Mouse (Mus musculus): ENCODE data around the gene Krtap4-7.
A peak's percentile ranks its signal among the peaks of the same experiment; 100 is the strongest.
"Not testable (repeated sequence)": the region's sequence is repeated elsewhere in the genome, so short reads cannot be mapped to it uniquely, and the experiment has no call there.

The Krtap4-7 gene

GRCm38 (mm10) chr11:99643635-99644139 lies at the start of gene Krtap4-7:
Gene Krtap4-7 (minus strand): TSS chr11:99644089.
- not testable (repeated sequence) for DNase-seq (ENCODE audit: low spot score in 2 of 2)

DNA sequence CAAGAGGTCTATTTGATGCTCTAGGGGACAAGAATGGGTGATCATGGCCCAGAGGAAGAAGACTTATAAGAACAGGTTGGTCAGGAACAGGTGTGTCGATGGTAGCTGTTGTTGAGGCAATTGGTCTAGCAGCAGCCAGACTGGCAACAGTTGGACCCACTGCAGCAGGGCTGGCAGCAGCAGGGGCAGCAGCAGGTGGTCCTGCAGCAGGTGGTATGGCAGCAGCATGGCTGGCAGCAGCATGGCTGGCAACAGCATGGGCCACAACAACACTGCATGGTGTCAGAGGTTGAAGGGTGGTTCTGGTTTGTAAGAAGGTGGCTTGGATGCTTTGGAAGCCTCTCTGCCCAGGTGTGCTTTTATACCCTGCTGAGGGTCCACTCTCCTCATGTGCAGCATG lies 46.6 kb upstream of the Krtap4-7 start, which contains the start of gene Gm14190:
Gene Gm14190, minus strand, starts transcription at position 278 of the 400 bp plus-strand sequence.
- DNase-seq (ENCODE audit: low spot score in 2 of 2) = no peak

- not testable (repeated sequence) for DNase-seq (ENCODE audit: low spot score in 2 of 2)
Observed at GRCm38 (mm10) chr11:99685235-99685634, 41.3 kb upstream of the Krtap4-7 start.

GRCm38 (mm10) chr11:99683481-99683880 lies 39.6 kb upstream of the Krtap4-7 start:
- no peak for DNase-seq (ENCODE audit: low spot score in 2 of 2)

- no peak for DNase-seq (ENCODE audit: low spot score in 2 of 2)
Observed at GRCm38 (mm10) chr11:99665860-99666259, 22.0 kb upstream of the Krtap4-7 start, which contains the start of gene Krtap4-6. Gene Krtap4-6 (minus strand): TSS chr11:99665960.

- no peak for DNase-seq (ENCODE audit: low spot score in 2 of 2)
Observed at GRCm38 (mm10) chr11:99662802-99663201, 18.9 kb upstream of the Krtap4-7 start.

DNA sequence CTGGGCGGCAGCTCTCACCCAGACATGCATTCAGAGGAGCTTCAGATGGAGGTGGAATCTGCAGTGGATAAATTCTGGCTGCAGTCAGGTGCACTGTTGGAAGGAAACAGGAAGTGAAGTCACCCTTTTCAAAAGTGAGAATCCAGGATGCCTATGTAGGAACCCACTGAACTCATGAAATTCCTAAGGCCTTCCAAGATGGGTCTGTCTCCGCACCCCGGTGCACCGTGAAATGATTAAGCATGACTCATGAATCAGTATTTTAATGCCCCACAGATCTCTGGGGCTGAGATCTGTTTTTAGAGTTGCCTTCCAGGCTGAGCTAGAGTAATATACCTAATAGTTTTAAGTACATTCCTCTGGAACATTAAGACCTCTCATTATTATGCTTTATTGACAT lies 15.4 kb upstream of the Krtap4-7 start:
- DNase-seq (ENCODE audit: low spot score in 2 of 2) = no peak

DNA sequence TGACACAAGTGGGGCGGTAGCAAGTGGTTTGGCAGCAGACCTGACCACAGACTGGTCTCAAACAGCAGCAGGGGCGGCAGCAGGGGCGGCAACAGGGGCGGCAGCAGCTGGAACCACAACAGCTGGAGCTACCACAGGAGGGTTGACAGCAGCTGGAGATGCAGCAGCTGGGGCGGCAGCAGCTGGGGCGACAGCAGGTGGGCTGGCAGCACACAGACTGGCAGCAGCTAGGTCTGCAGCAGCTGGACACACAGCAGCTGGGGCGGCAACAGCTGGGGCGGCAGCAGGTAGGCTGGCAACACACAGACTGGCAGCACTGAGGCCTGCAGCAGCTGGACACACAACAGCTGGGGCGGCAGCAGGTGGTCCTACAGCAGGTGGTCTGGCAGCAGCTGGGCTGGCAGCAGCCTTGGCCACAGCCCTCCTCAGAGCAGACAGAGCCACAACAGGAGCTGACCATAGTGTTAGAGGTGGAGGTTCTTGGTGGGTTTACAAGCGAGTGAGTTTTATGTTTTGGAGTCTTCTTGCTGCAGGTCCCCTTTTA lies 14.7 kb upstream of the Krtap4-7 start, which contains the start of gene Gm11563:
Gene Gm11563, minus strand, starts transcription at position 494 of the 544 bp plus-strand sequence.
- DNase-seq (ENCODE audit: low spot score in 2 of 2) = not testable (repeated sequence)

GRCm38 (mm10) chr11:99657051-99657450 lies 13.2 kb upstream of the Krtap4-7 start:
- no peak for DNase-seq (ENCODE audit: low spot score in 2 of 2)

DNA sequence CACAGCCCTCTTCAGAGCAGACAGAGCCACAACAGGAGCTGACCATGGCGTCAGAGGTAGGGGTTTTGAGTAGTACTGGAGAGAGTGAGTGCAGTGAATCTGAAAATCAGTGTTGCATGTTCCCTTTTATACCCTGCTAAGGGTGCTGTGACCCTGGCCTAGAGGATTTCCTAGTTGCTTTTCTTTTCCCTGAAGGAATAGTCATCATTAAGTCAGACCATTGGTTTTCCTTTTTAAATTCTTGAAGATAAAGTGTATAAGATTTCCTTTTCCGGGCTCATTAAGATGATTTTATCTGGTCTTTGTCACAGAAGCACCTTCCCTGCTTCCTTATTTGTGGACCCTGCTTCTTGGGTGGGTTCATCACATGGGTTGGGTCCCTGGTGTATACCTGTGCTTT lies 6.2 kb upstream of the Krtap4-7 start, which contains the start of gene Gm11555:
Gene Gm11555, minus strand, starts transcription at position 101 of the 400 bp plus-strand sequence.
- no peak for DNase-seq (ENCODE audit: low spot score in 2 of 2)

- DNase-seq (ENCODE audit: low spot score in 2 of 2) = no peak
Observed at GRCm38 (mm10) chr11:99646444-99646843, 2.6 kb upstream of the Krtap4-7 start.

GRCm38 (mm10) chr11:99644351-99644750 lies 462 bp upstream of the Krtap4-7 start:
- no peak for DNase-seq (ENCODE audit: low spot score in 2 of 2)

- DNase-seq (ENCODE audit: low spot score in 2 of 2) = no peak
Observed at GRCm38 (mm10) chr11:99640926-99641325, 3.0 kb downstream of the Krtap4-7 start.

GRCm38 (mm10) chr11:99637086-99637485 lies 6.8 kb downstream of the Krtap4-7 start:
- no peak for DNase-seq (ENCODE audit: low spot score in 2 of 2)

- no peak for DNase-seq (ENCODE audit: low spot score in 2 of 2)
Observed at GRCm38 (mm10) chr11:99634653-99635134, 9.2 kb downstream of the Krtap4-7 start, which contains the start of gene Krtap4-2. Gene Krtap4-2 (minus strand): TSS chr11:99635084.

- DNase-seq (ENCODE audit: low spot score in 2 of 2) = peak in 1 of 2 experiments; percentile 35
Observed at GRCm38 (mm10) chr11:99633293-99633692, 10.6 kb downstream of the Krtap4-7 start.

GRCm38 (mm10) chr11:99630890-99631289 lies 13.0 kb downstream of the Krtap4-7 start:
- DNase-seq (ENCODE audit: low spot score in 2 of 2) = no peak

DNA sequence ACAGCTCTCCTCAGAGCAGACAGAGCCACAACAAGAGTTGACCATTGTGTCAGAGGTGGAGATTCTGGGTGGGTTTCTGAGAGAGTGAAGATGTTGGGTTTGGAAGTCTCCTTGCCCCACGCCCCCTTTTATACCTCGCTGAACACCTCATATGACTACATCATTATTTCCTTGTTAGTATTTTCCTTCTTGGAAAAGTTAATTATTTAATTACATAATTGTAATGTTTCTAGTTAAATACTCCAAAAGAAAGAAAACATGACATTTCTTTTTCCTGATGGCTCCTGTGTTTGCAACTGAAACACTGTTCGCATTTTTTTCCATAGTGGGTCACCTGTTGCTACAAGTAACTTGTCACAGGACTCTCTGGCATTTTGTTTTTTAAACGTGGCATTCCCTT lies 15.8 kb downstream of the Krtap4-7 start, which contains the start of gene Krtap4-1:
Gene Krtap4-1, minus strand, starts transcription at position 101 of the 400 bp plus-strand sequence.
- no peak for DNase-seq (ENCODE audit: low spot score in 2 of 2)

DNA sequence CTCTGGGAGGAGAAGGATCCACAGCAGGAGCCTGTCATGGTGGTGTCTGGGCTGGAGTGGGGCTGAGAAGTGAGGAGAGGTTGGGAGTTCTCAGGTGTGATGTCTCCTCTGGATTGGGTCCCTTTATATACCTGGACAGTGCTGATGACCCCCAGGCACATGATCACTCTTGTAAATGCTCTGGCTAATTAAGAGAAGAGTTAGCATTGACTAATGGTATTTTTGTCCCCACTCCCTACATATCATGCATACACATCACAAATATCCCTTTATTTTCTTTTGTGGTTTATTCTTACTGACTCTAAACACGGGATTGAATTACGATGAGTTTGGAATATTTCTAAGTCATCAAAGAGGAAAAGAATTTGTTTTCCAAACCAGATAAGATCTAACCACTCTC lies 23.6 kb downstream of the Krtap4-7 start, which contains the start of gene Gm11562:
Gene Gm11562, minus strand, starts transcription at position 101 of the 400 bp plus-strand sequence.
- DNase-seq (ENCODE audit: low spot score in 2 of 2) = no peak

- no peak for DNase-seq (ENCODE audit: low spot score in 2 of 2)
Observed at GRCm38 (mm10) chr11:99614796-99615363, 29.0 kb downstream of the Krtap4-7 start, which contains the start of gene Krtap2-4. Gene Krtap2-4 (minus strand): TSS chr11:99614846.

GRCm38 (mm10) chr11:99610089-99610488 lies 33.8 kb downstream of the Krtap4-7 start, which contains the start of gene Gm11937:
Gene Gm11937 (minus strand): TSS chr11:99610189.
- DNase-seq (ENCODE audit: low spot score in 2 of 2) = not testable (repeated sequence)

DNA sequence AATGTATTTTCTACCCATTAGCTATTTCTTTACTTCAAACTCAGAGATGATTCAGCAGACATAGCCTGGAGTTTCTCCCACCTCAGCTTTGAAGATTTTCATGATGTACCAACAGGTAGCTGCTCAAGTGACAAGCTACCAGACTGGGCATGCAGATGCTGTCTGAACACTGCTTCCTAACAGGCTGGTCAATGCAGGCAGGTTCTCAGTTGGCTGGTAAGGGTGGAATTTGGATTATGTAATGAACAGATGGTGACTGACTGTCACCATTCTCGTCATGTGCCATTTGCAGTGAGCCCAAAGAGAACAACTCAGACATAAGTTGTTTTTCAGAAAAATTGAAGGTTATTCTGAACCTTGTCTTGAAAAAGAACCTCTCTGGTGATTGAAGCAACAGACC lies 34.8 kb downstream of the Krtap4-7 start:
- peak; percentile 50 to 58 for DNase-seq (ENCODE audit: low spot score in 2 of 2)

Measured in right cerebral cortex, postnatal 36 days (tissue).